Mouse (Mus musculus) embryo, embryonic 11 days (tissue): Measurements from ENCODE around the gene Vmn1r22.
"Not testable (repeated sequence)": the region's sequence is repeated elsewhere in the genome, so short reads cannot be mapped to it uniquely, and the experiment has no call there.

Experiments used
- DNase-seq: peaks from one replicate; pipeline ENCODE4 v3.0.0-alpha.2; 2015

The Vmn1r22 gene

GRCm38 (mm10) chr6:57907928-57908327 lies at the start of gene Vmn1r22:
Vmn1r22 (minus strand) TSS chr6:57908028.
- DNase-seq = no peak

- no peak for DNase-seq
These were observed 18.9 kb upstream of the Vmn1r22 start, which contains the start of gene Vmn1r23 for GRCm38 (mm10) chr6:57926738-57927137. Vmn1r23 (minus strand) TSS chr6:57926838.

GRCm38 (mm10) chr6:57859043-57860042 lies 48.5 kb downstream of the Vmn1r22 start:
- peak; percentile 75 for DNase-seq

- DNase-seq = not testable (repeated sequence)
These were observed 56.7 kb downstream of the Vmn1r22 start for GRCm38 (mm10) chr6:57851177-57851576.

- no peak for DNase-seq
These were observed 57.5 kb downstream of the Vmn1r22 start, which contains the start of gene Vmn1r21 for GRCm38 (mm10) chr6:57850286-57850685. Vmn1r21 (minus strand) TSS chr6:57850343.
